Mouse (Mus musculus) forebrain, embryonic 15.5 days (tissue): ENCODE data around the gene Tmem235. TPM values are rescaled to one million over a fixed set of nuclear protein-coding genes. Genes with fewer than 3 reads are reported as not detected.
A peak's percentile ranks its signal among the peaks of the same experiment; 100 is the strongest.

ENCODE experiments used
- ATAC-seq: fragments of 200-750 bp; cut with Nextera tagmentation; replicated peaks from 2 replicates; pipeline ENCODE4 v1.8.0; 2017; ENCODE audit warnings: mild to moderate bottlenecking, moderate TSS enrichment, moderate library complexity
- H3K27ac ChIP-seq: fragments of 300-500 bp; sonication (generic); replicated peaks from 2 replicates; pipeline ENCODE4 v1.5.1; 2015; ENCODE audit warnings: mild to moderate bottlenecking, inconsistent platforms
- H3K27me3 ChIP-seq: fragments of 300-500 bp; sonication (generic); 2 replicates; pipeline ENCODE4 v1.6.1; 2015; ENCODE audit warnings: inconsistent platforms
- H3K36me3 ChIP-seq: fragments of 300-500 bp; sonication (generic); 2 replicates; pipeline ENCODE4 v1.6.1; 2015; ENCODE audit warnings: mild to moderate bottlenecking, inconsistent platforms
- H3K4me1 ChIP-seq: fragments of 300-500 bp; sonication (generic); 2 replicates; pipeline ENCODE4 v1.6.1; 2015; ENCODE audit warnings: inconsistent platforms
- H3K4me2 ChIP-seq: fragments of 300-500 bp; sonication (generic); replicated peaks from 2 replicates; pipeline ENCODE4 v1.6.1; 2015; ENCODE audit warnings: mild to moderate bottlenecking, inconsistent platforms
- H3K4me3 ChIP-seq: fragments of 300-500 bp; sonication (generic); 2 replicates; pipeline ENCODE4 v1.5.1; 2015; ENCODE audit warnings: mild to moderate bottlenecking, inconsistent platforms
- H3K9ac ChIP-seq: fragments of 300-500 bp; sonication (generic); replicated peaks from 2 replicates; pipeline ENCODE4 v1.6.1; 2015; ENCODE audit warnings: mild to moderate bottlenecking, inconsistent platforms
- H3K9me3 ChIP-seq: fragments of 300-500 bp; sonication (generic); 2 replicates; pipeline ENCODE4 v1.6.1; 2016; ENCODE audit warnings: inconsistent platforms
- WGBS: fragments of 180-500 bp; shearing (Covaris S2); methylation state at CpG from one replicate; pipeline ENCODE4 v1.1.7; 2015; ENCODE audit warnings: mixed read lengths; 5-methylcytosine and 5-hydroxymethylcytosine counted together
- polyA plus RNA-seq: library from polyadenylated mRNA; unstranded; fragments of >200 nt; fragmentation: Nextera tagmentation; extraction: Ambion mirVana; gene quantifications from 2 replicates; pipeline ENCODE4 v1.2.1, GENCODE M21; 2015

The Tmem235 gene
- polyA plus RNA-seq, 1 experiment from 2014 or later, result not detected

- ATAC-seq, result no peak
- no peaks in the 10 kb centered on the region for H3K27me3 ChIP-seq
- H3K27ac ChIP-seq, result no peak overlapping the region
- H3K4me1 ChIP-seq, result peaks cover 7% of the 10 kb centered on the region
- no peak overlapping the region for H3K9ac ChIP-seq
- H3K36me3 ChIP-seq, result no peaks in the 10 kb centered on the region
- 27% methylated on average over 13 of the region's 13 CpGs for WGBS
- no peaks in the 10 kb centered on the region for H3K9me3 ChIP-seq
- H3K4me2 ChIP-seq, result peak overlapping the region; percentile 25
- 0 out of 2 replicates have a peak overlapping the region, but pooled peaks have one; percentile 12 for H3K4me3 ChIP-seq
Observed at GRCm38 (mm10) chr11:117836306-117836705, 24.2 kb upstream of the Tmem235 start.

- no peak overlapping the region for H3K9ac ChIP-seq
- no peaks in the 10 kb centered on the region for H3K27me3 ChIP-seq
- 74% methylated on average over 2 of the region's 2 CpGs for WGBS
- no peak overlapping the region for H3K4me2 ChIP-seq
- no peaks in the 10 kb centered on the region for H3K36me3 ChIP-seq
- H3K27ac ChIP-seq, result peak overlapping the region; percentile 44
- H3K9me3 ChIP-seq, result no peaks in the 10 kb centered on the region
- no peak for ATAC-seq
- H3K4me3 ChIP-seq, result no peak overlapping the region
- H3K4me1 ChIP-seq, result no peaks in the 10 kb centered on the region
Observed at GRCm38 (mm10) chr11:117838572-117838971, 22.0 kb upstream of the Tmem235 start.

DNA sequence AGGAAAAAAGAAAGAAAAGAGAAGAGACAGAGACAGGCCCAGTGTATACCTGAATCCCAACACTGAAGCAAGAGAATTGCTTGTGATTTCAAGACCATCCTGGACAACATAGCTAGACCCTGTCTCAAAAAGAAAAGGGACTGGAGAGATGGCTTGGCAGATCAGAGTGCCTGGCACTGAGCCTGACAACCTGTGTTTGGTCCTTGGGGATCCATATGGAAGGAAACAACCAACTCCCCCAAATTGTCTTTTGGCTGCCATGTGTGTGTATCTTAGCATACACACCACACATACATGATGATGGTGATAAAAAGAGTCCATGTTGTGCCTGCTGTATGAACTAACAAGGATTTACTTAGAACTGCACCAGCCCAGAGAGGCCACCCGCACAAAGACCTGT, 21.5 kb upstream of the Tmem235 start:
- Histone ChIP-seq H3K36me3 (no peaks in the 10 kb centered on the region), H3K4me2 (no peak overlapping the region), H3K27me3 (no peaks in the 10 kb centered on the region), H3K9me3 (no peaks in the 10 kb centered on the region), H3K27ac (peak overlapping the region; percentile 44), H3K4me3 (no peak overlapping the region), H3K4me1 (no peaks in the 10 kb centered on the region), H3K9ac (no peak overlapping the region)
- 94% methylated on average over 1 of the region's 1 CpGs for WGBS
- ATAC-seq, result no peak

DNA sequence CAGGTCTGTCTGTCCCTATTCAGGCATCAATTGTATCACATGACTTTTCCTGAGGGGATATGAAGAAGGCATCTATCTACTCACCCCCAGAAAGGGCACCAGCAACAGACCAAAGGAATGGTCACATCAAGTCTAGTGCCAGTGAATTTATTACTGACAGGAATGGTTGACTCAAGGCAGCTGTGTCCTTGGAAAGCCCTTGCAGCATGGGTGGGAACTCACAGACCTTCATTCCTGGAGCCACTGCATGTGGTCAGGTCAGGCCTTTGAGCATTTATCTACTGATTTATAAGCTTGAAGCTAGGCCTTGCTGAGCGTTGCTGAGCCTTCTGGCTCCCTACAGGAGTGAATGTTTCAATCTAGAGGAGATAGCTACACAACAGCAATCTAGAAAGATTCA, 19.6 kb upstream of the Tmem235 start:
- H3K9ac ChIP-seq, result no peak overlapping the region
- ATAC-seq, result no peak
- WGBS, result 59% methylated on average over 1 of the region's 1 CpGs

GRCm38 (mm10) chr11:117843434-117843833, 17.1 kb upstream of the Tmem235 start:
- no peak overlapping the region for H3K27ac ChIP-seq
- H3K4me2 ChIP-seq, result no peak overlapping the region
- 85% methylated on average over 2 of the region's 2 CpGs for WGBS
- H3K9me3 ChIP-seq, result no peaks in the 10 kb centered on the region
- ATAC-seq, result no peak
- no peaks in the 10 kb centered on the region for H3K36me3 ChIP-seq
- H3K27me3 ChIP-seq, result no peaks in the 10 kb centered on the region
- no peak overlapping the region for H3K9ac ChIP-seq
- no peak overlapping the region for H3K4me3 ChIP-seq
- H3K4me1 ChIP-seq, result peaks cover 9% of the 10 kb centered on the region

More for the DNA sequence above, 19.6 kb upstream of the Tmem235 start:
- H3K4me3 ChIP-seq, result no peak overlapping the region
- H3K9me3 ChIP-seq, result no peaks in the 10 kb centered on the region
- H3K36me3 ChIP-seq, result no peaks in the 10 kb centered on the region
- H3K4me2 ChIP-seq, result no peak overlapping the region
- no peaks in the 10 kb centered on the region for H3K27me3 ChIP-seq
- H3K4me1 ChIP-seq, result no peaks in the 10 kb centered on the region
- H3K27ac ChIP-seq, result no peak overlapping the region

DNA sequence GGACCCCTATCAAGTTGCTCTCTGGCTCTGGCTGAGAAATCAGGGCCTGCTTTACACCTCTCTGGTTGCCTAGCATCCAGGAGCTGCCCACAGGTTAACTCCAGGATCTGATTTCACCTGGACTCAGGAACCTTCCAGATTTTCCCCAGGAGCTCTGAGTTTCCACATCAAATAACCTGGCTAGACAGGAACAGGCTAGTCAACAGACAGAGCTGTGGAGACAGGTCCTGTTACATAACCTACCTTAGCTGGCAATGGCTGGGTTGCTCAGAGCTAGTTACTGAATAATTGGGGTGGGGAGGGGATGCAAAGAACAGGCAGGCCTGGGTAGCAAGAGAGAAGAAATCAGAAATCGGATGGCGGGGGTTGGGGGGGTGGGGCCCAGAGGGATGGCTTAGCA, 15.6 kb upstream of the Tmem235 start:
- Histone ChIP-seq H3K4me2 (no peak overlapping the region), H3K4me1 (peaks cover 19% of the 10 kb centered on the region), H3K9me3 (no peaks in the 10 kb centered on the region), H3K9ac (no peak overlapping the region), H3K27ac (no peak overlapping the region), H3K36me3 (no peaks in the 10 kb centered on the region), H3K27me3 (no peaks in the 10 kb centered on the region), H3K4me3 (no peak overlapping the region)
- WGBS, result 90% methylated on average over 2 of the region's 2 CpGs
- ATAC-seq, result no peak

DNA sequence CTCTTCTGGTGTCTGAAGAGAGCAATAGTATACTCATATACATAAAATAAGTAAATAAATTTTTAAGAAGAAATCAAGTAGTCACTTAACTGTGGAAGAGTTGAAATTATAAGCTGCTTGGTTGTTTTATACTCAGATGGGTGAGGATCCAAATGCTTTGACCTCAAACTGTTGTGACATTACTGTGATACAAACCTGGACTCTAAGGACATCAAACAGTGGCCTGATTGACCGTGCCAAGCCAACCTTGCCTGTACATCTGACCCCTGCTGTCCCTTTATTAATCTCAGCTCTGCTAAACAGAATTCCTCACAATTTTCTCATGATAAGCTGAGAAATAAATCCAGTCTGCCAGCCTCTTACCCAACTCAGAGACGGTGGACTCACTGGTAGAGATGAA, 14.9 kb upstream of the Tmem235 start:
- 81% methylated on average over 2 of the region's 2 CpGs for WGBS
- ATAC-seq, result no peak
- Histone ChIP-seq H3K36me3 (no peaks in the 10 kb centered on the region), H3K27ac (no peak overlapping the region), H3K4me2 (no peak overlapping the region), H3K4me1 (peaks cover 25% of the 10 kb centered on the region), H3K4me3 (no peak overlapping the region), H3K9ac (no peak overlapping the region), H3K9me3 (no peaks in the 10 kb centered on the region), H3K27me3 (no peaks in the 10 kb centered on the region)

DNA sequence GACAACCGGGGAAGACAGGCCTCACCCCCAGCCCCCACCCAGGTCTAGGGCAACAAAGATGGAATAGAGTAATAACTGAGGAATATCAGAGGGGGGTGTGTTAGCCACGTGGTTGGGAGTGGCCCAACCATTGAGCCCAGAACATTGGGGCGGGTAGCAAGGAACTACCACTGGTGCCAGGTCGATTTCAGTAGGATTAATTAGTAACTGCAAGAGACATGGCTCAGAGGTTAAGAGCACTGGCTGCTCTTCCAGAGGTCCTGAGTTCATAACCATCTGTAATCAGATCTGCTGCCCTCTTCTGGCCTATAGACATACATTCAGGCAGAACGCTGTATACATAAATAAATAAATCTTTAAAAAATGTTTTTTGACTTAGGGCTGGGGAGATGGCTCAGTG, 13.9 kb upstream of the Tmem235 start:
- no peak for ATAC-seq
- Histone ChIP-seq H3K36me3 (no peaks in the 10 kb centered on the region), H3K9ac (no peak overlapping the region), H3K27ac (no peak overlapping the region), H3K9me3 (no peaks in the 10 kb centered on the region), H3K4me2 (no peak overlapping the region), H3K4me3 (no peak overlapping the region), H3K27me3 (no peaks in the 10 kb centered on the region), H3K4me1 (peaks cover 28% of the 10 kb centered on the region)
- 63% methylated on average over 5 of the region's 5 CpGs for WGBS

DNA sequence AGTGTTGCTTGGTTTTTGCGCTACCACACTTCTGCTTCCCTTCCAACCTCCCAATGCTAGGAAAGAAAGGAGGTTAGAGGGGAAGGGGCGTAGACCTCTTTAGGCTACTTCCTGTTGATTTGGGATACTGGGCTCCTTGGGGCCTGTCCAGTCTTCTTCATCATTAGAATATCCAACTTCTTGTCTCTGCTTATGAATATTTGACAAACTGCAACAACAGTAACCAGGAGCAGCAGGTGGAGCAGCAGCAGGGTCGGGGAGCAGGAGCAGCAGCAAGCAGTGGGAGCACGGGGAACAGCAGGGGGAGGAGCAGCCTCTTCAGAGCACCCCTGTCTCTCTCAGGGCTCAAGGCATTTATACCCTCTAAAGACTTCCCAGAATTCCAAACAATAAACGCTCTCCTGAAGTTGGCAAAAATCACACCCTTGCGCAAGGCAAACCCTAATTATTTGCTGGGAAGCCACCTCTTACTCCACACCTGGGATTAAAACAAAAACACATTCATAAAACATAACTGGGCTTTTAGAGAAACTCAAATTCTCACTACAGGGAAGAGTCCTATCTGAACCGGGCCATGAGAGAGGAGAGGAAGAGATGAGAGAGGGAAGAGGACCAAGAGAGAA, 12.8 kb upstream of the Tmem235 start:
- H3K4me3 ChIP-seq, result peak overlapping the region; percentile 72

DNA sequence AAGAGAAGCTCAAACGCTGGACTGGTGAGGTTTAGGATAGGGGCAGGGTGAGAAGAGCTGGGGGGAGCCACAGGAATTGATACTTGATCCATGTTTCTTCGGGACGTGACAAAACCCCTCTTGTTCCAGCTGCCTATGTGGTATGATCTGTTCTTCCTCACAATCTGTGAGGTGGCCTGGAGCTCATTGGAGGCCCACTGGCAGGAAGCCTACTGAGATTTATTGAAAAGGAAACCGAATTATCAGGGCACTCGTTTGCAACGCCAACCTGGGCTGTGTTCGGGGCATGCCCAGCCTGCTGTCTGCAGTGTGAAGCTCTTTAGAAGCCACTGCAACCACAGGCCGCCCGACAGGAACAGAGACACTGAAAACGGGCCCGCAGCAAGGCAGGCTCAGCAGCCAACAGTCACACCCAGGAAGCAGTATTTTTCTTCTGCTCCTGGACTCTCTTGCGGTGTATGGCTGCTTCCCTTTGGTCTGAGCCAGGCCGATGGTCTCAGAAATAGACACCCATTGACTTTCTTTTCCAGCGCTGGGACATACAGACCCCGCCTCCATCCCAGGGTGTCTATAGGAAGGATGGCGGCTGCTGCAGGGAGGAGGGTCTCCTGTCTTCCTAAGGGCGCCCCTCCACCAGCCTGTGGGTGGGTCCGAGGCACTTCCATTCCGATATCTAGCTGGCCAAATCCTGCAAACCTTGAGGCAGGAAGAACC, 12.1 kb upstream of the Tmem235 start:
- H3K27ac ChIP-seq, result peak overlapping the region; percentile 99
- H3K27me3 ChIP-seq, result no peaks in the 10 kb centered on the region
- peaks cover 5% of the 10 kb centered on the region; the same call in 1 of the 2 replicates for H3K36me3 ChIP-seq
- H3K4me2 ChIP-seq, result peak overlapping the region; percentile 82
- peak overlapping the region; percentile 91 for H3K9ac ChIP-seq
- peaks cover 28% of the 10 kb centered on the region for H3K4me1 ChIP-seq
- ATAC-seq, result peak; percentile 87
- H3K9me3 ChIP-seq, result no peaks in the 10 kb centered on the region
- 8% methylated on average over 19 of the region's 19 CpGs for WGBS
- peak overlapping the region; percentile 72 for H3K4me3 ChIP-seq

More for the DNA sequence above, 12.8 kb upstream of the Tmem235 start:
- no peaks in the 10 kb centered on the region for H3K27me3 ChIP-seq
- peaks cover 28% of the 10 kb centered on the region for H3K4me1 ChIP-seq
- no peaks in the 10 kb centered on the region for H3K9me3 ChIP-seq
- H3K36me3 ChIP-seq, result peaks cover under 1% of the 10 kb centered on the region; the same call in 1 of the 2 replicates
- H3K4me2 ChIP-seq, result peak overlapping the region; percentile 82
- WGBS, result 79% methylated on average over 7 of the region's 7 CpGs
- H3K27ac ChIP-seq, result peak overlapping the region; percentile 99
- no peak for ATAC-seq
- peak overlapping the region; percentile 91 for H3K9ac ChIP-seq

DNA sequence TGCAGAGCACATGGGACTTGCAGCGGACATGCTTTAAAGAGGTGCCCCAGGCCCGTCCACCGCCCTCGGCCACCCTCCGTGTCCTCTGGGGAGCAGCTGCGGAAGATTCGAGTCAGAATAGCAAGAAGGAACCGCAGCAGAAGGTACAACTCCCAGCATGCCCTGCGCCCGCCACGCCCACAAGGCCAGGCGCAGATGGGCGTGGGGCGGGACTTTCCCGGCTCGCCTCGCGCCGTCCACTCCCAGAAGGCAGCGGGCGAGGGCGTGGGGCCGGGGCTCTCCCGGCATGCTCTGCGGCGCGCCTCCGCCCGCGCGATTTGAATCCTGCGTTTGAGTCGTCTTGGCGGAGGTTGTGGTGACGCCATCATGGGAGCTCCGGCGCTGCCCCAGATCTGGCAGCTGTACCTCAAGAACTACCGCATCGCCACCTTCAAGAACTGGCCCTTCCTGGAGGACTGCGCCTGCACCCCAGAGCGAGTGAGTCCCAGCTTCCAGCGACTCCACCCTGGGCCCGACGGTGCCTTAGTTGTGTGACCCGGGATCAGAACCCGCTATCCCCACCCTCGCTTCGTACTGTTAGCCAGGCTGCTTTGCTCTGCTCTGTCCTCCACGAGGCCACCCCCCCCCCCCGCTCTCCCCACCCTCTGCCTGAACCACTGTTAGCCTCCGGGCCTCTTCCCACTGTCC, 11.4 kb upstream of the Tmem235 start, which contains the start of gene Birc5:
TSS of gene Birc5 (plus strand) at position 267 of the 687 bp plus-strand sequence.
- H3K9ac ChIP-seq, result peak within 1 kb of the TSS; percentile 91
- H3K4me3 ChIP-seq, result peak within 1 kb of the TSS; percentile 72
- H3K9me3 ChIP-seq, result no peaks in the 10 kb centered on the region
- peak; percentile 95 for ATAC-seq
- no peaks in the 10 kb centered on the region for H3K27me3 ChIP-seq
- peak within 1 kb of the TSS; percentile 99 for H3K27ac ChIP-seq
- H3K36me3 ChIP-seq, result peaks cover 5% of the 10 kb centered on the region; the same call in 1 of the 2 replicates
- peak within 1 kb of the TSS; percentile 82 for H3K4me2 ChIP-seq
- WGBS, result under 1% methylated on average over 51 of the region's 51 CpGs
- H3K4me1 ChIP-seq, result peaks cover 28% of the 10 kb centered on the region

- Histone ChIP-seq H3K9ac (no peak overlapping the region), H3K4me3 (no peak overlapping the region), H3K4me1 (peaks cover 24% of the 10 kb centered on the region), H3K36me3 (peaks cover 22% of the 10 kb centered on the region; the same call in 1 of the 2 replicates), H3K9me3 (no peaks in the 10 kb centered on the region), H3K27me3 (no peaks in the 10 kb centered on the region), H3K27ac (no peak overlapping the region), H3K4me2 (no peak overlapping the region)
- ATAC-seq, result no peak
- 95% methylated on average over 3 of the region's 3 CpGs for WGBS
Observed at GRCm38 (mm10) chr11:117852875-117853274, 7.7 kb upstream of the Tmem235 start.
